Mouse (Mus musculus): ENCODE data around the gene Afg1l. TPM values are rescaled to one million over a fixed set of nuclear protein-coding genes. Genes with fewer than 3 reads are reported as not detected.

Afg1l gene
- total RNA-seq, 4 experiments from 2014 or later = 7.2 to 9.5 (median 8.0) TPM

- no peak for DNase-seq (ENCODE audit: low spot score in 2 of 2)
Observed at GRCm38 (mm10) chr10:42477550-42478340, 620 bp downstream of the Afg1l start.

GRCm38 (mm10) chr10:42476774-42477475 lies 1.4 kb downstream of the Afg1l start:
- DNase-seq (ENCODE audit: low spot score in 2 of 2) = no peak

GRCm38 (mm10) chr10:42474946-42475514 lies 3.3 kb downstream of the Afg1l start:
- no peak for DNase-seq (ENCODE audit: low spot score in 2 of 2)

- no peak for DNase-seq (ENCODE audit: low spot score in 2 of 2)
Observed at GRCm38 (mm10) chr10:42464805-42465204, 13.6 kb downstream of the Afg1l start.

GRCm38 (mm10) chr10:42464224-42464623 lies 14.1 kb downstream of the Afg1l start:
- DNase-seq (ENCODE audit: low spot score in 2 of 2) = no peak

- peak; percentile 15 to 21 for DNase-seq (ENCODE audit: low spot score in 2 of 2)
Observed at GRCm38 (mm10) chr10:42457557-42458191, 20.7 kb downstream of the Afg1l start.

- no peak for DNase-seq (ENCODE audit: low spot score in 2 of 2)
Observed at GRCm38 (mm10) chr10:42455981-42456380, 22.4 kb downstream of the Afg1l start.

GRCm38 (mm10) chr10:42454690-42455089 lies 23.7 kb downstream of the Afg1l start:
- no peak for DNase-seq (ENCODE audit: low spot score in 2 of 2)

- no peak for DNase-seq (ENCODE audit: low spot score in 2 of 2)
Observed at GRCm38 (mm10) chr10:42454266-42454665, 24.1 kb downstream of the Afg1l start.

GRCm38 (mm10) chr10:42449672-42450071 lies 28.7 kb downstream of the Afg1l start:
- no peak for DNase-seq (ENCODE audit: low spot score in 2 of 2)

GRCm38 (mm10) chr10:42448371-42448770 lies 30.0 kb downstream of the Afg1l start:
- DNase-seq (ENCODE audit: low spot score in 2 of 2) = no peak

GRCm38 (mm10) chr10:42446145-42446544 lies 32.2 kb downstream of the Afg1l start:
- DNase-seq (ENCODE audit: low spot score in 2 of 2) = no peak

- no peak for DNase-seq (ENCODE audit: low spot score in 2 of 2)
Observed at GRCm38 (mm10) chr10:42436842-42437805, 41.2 kb downstream of the Afg1l start.

- no peak for DNase-seq (ENCODE audit: low spot score in 2 of 2)
Observed at GRCm38 (mm10) chr10:42417530-42418174, 60.7 kb downstream of the Afg1l start.

- DNase-seq (ENCODE audit: low spot score in 2 of 2) = no peak
Observed at GRCm38 (mm10) chr10:42415821-42416470, 62.4 kb downstream of the Afg1l start.

- DNase-seq (ENCODE audit: low spot score in 2 of 2) = no peak
Observed at GRCm38 (mm10) chr10:42410748-42411537, 67.4 kb downstream of the Afg1l start.

- DNase-seq (ENCODE audit: low spot score in 2 of 2) = no peak
Observed at GRCm38 (mm10) chr10:42390436-42390835, 87.9 kb downstream of the Afg1l start.

- no peak for DNase-seq (ENCODE audit: low spot score in 2 of 2)
Observed at GRCm38 (mm10) chr10:42388181-42388580, 90.2 kb downstream of the Afg1l start.
